Mouse (Mus musculus) megakaryocyte, embryonic 14.5 days (primary cell): Measurements from ENCODE around the gene Dpy30. TPM values are rescaled to one million over a fixed set of nuclear protein-coding genes. Genes with fewer than 3 reads are reported as not detected.

Source experiments
- H3K27me3 ChIP-seq: replicated peaks from 2 replicates; pipeline ENCODE3; 2012; ENCODE audit warnings: inconsistent platforms
- H3K36me3 ChIP-seq: replicated peaks from 2 replicates; pipeline ENCODE3; 2012; ENCODE audit warnings: low read length, inconsistent platforms, mixed read lengths
- H3K4me1 ChIP-seq: 2 replicates; pipeline ENCODE4 v1.6.1; 2012; ENCODE audit warnings: inconsistent platforms
- H3K4me3 ChIP-seq: replicated peaks from 2 replicates; pipeline ENCODE3; 2012; ENCODE audit warnings: moderate library complexity, mild to moderate bottlenecking, inconsistent platforms
- H3K9me3 ChIP-seq: 2 replicates; pipeline ENCODE4 v1.6.1; 2012; ENCODE audit warnings: inconsistent platforms
- FLI1 ChIP-seq: IDR thresholded peaks from 2 replicates; pipeline ENCODE4 v1.6.1; 2012; ENCODE audit warnings: low read length, inconsistent platforms, mixed read lengths
- GATA1 ChIP-seq: IDR thresholded peaks from 3 replicates; pipeline ENCODE4 v1.6.1; 2012; ENCODE audit warnings: mixed read lengths, low read length, inconsistent platforms, borderline replicate concordance
- polyA plus RNA-seq: library from polyadenylated mRNA; stranded (reverse); fragments of >175 nt; gene quantifications from 2 replicates; pipeline ENCODE4 v1.2.3, GENCODE M21; 2012; ENCODE audit warnings: low replicate concordance; ENCODE audit not compliant: insufficient read depth

The Dpy30 gene
- polyA plus RNA-seq, 1 experiment: 93.3 TPM

DNA sequence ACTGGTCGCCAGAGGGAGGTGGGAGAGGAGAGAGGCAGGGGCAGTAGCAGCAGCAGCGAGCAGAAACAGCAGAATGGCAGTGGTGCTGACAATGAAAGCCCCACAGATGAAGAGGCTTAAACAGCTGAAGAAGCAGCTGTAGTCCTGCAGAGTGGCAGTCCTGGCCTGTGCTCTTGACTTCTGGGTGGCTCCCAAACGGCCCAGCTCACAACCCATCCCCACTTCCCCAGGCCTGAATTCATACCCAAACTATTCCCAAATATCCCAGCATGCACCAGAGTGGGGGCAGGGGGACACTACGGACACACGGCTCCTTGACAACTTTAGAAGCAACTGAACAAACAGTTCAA, 58.6 kb downstream of the Dpy30 start:
- Histone ChIP-seq H3K27me3 (no peaks in the 10 kb centered on the region), H3K9me3 (no peaks in the 10 kb centered on the region), H3K4me1 (peaks cover 85% of the 10 kb centered on the region), H3K4me3 (peak overlapping the region; percentile 67), H3K36me3 (peaks cover 26% of the 10 kb centered on the region)
- TF ChIP-seq FLI1 (no peak), GATA1 (no peak)

DNA sequence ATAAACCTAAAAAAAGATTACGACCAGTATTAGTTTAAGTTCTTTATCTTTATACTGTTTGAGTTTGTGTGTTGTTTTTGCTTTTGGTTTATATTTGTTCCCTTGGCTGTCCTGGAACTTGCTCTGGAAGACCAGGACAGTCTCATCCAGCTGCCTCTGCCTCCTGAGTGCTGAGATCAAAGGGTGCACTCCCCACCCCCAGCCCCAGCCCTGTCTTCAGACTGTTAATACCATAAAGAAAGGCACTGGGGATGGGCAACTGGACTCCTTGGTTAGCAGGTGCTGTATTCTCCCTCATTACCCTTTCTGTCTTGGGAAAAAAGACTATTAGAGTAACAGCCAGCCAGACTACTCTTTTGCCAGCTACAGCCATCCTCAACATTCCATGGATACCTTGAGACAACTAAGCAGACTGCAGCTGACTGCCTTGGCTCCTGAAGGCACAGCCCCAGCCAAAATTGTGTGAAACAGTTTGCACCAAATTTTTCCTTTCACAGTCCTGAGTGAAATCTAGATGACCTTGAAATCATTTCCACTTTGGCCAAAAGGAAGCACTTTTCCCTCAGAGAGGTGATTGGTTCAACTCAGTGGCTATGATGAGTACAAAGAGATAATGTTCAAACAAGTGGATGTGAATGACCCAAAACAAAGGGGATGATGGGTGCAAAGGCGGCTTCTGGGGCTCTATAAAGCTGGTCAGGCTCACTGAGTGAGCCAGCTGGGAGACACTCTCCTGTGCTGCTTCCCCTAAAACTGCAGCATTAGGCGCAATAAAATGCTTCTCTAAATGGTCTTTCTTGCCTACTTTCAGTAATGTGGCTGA, 59.2 kb downstream of the Dpy30 start:
- Histone ChIP-seq H3K4me1 (peaks cover 82% of the 10 kb centered on the region), H3K27me3 (no peaks in the 10 kb centered on the region), H3K9me3 (no peaks in the 10 kb centered on the region), H3K4me3 (peak overlapping the region; percentile 67), H3K36me3 (peaks cover 26% of the 10 kb centered on the region)
- TF ChIP-seq GATA1: no peak
- no peak for TF ChIP-seq FLI1

DNA sequence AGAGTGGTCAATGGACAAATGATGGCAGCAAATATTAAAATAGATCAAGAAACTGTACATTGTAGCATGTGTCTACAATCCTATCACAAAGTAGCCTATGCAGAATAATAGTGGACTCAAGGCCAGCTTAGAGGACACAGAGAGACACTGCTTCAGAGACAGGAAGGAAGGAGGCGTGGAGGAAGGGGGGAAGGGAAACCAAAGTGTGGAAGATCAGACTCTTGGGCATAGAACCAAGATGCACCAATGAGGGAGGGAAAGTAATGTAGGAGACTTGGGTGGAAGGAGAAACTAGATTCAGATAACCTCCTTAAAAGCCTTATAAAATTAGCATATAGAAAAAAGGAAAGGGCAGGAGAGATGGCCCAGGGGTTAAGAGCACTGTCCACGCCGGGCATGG, 61.3 kb downstream of the Dpy30 start:
- Histone ChIP-seq H3K4me3 (no peak overlapping the region), H3K36me3 (peaks cover 29% of the 10 kb centered on the region), H3K9me3 (no peaks in the 10 kb centered on the region), H3K27me3 (no peaks in the 10 kb centered on the region), H3K4me1 (peaks cover 64% of the 10 kb centered on the region)
- no peak for TF ChIP-seq GATA1
- no peak for TF ChIP-seq FLI1

Other genes starting within 250 kb of the Dpy30 start
- gene Memo1, start 28.4 kb downstream of the Dpy30 start, polyA plus RNA-seq: 15.6 and 32.8 TPM in 2 replicates
- 3.9 and 15.5 TPM in 2 replicates for gene Spast, start 15.0 kb upstream of the Dpy30 start, polyA plus RNA-seq
- 1.3 TPM in 1 of 2 replicates, not detected in the other for gene Slc30a6, start 71.7 kb upstream of the Dpy30 start, polyA plus RNA-seq
- 0.43 TPM in 1 of 2 replicates, not detected in the other for gene Nlrc4, start 135.2 kb upstream of the Dpy30 start, polyA plus RNA-seq
- gene Yipf4, start 165.5 kb upstream of the Dpy30 start, polyA plus RNA-seq: 12.0 and 34.7 TPM in 2 replicates
- gene Birc6, start 204.4 kb upstream of the Dpy30 start, polyA plus RNA-seq: 10.0 and 17.7 TPM in 2 replicates